Mouse (Mus musculus): ENCODE data around the gene Lsmem1.
"Not testable (repeated sequence)": the region's sequence is repeated elsewhere in the genome, so short reads cannot be mapped to it uniquely, and the experiment has no call there.

The Lsmem1 gene

GRCm38 (mm10) chr12:40214888-40215876 is 15.9 kb upstream of the Lsmem1 start:
- peak in 1 of 2 experiments; percentile 27 for DNase-seq (ENCODE audit: inconsistent age in 2 of 2, low spot score in 1 of 2)

- peak in 1 of 2 experiments; percentile 18 for DNase-seq (ENCODE audit: inconsistent age in 2 of 2, low spot score in 1 of 2)
These were observed 9.8 kb upstream of the Lsmem1 start for GRCm38 (mm10) chr12:40209049-40209448.

- DNase-seq (ENCODE audit: inconsistent age in 2 of 2, low spot score in 1 of 2): peak in 1 of 2 experiments; percentile 33
These were observed 8.6 kb upstream of the Lsmem1 start for GRCm38 (mm10) chr12:40207909-40208308.

- peak in 1 of 2 experiments; percentile 84 for DNase-seq (ENCODE audit: inconsistent age in 2 of 2, low spot score in 1 of 2)
These were observed 3.1 kb upstream of the Lsmem1 start for GRCm38 (mm10) chr12:40202161-40203035.

GRCm38 (mm10) chr12:40200484-40201235 is 1.4 kb upstream of the Lsmem1 start:
- peak in 1 of 2 experiments; percentile 43 for DNase-seq (ENCODE audit: inconsistent age in 2 of 2, low spot score in 1 of 2)

- peak; percentile 64 to 89 for DNase-seq (ENCODE audit: inconsistent age in 2 of 2, low spot score in 1 of 2)
These were observed 609 bp upstream of the Lsmem1 start for GRCm38 (mm10) chr12:40199795-40200402.

- peak in 1 of 2 experiments; percentile 60 for DNase-seq (ENCODE audit: inconsistent age in 2 of 2, low spot score in 1 of 2)
These were observed 863 bp downstream of the Lsmem1 start for GRCm38 (mm10) chr12:40198427-40198826.

GRCm38 (mm10) chr12:40198019-40198418 is 1.3 kb downstream of the Lsmem1 start:
- peak in 1 of 2 experiments; percentile 40 for DNase-seq (ENCODE audit: inconsistent age in 2 of 2, low spot score in 1 of 2)

- no peak for DNase-seq (ENCODE audit: inconsistent age in 2 of 2, low spot score in 1 of 2)
These were observed 1.8 kb downstream of the Lsmem1 start for GRCm38 (mm10) chr12:40197511-40197910.

- no peak for DNase-seq (ENCODE audit: inconsistent age in 2 of 2, low spot score in 1 of 2)
These were observed 13.8 kb downstream of the Lsmem1 start for GRCm38 (mm10) chr12:40185474-40185873.

GRCm38 (mm10) chr12:40177089-40177488 is 22.2 kb downstream of the Lsmem1 start:
- DNase-seq (ENCODE audit: inconsistent age in 2 of 2, low spot score in 1 of 2): peak; percentile 22 to 72

- no peak for DNase-seq (ENCODE audit: inconsistent age in 2 of 2, low spot score in 1 of 2)
These were observed 23.1 kb downstream of the Lsmem1 start for GRCm38 (mm10) chr12:40176158-40176557.

GRCm38 (mm10) chr12:40175171-40175570 is 24.1 kb downstream of the Lsmem1 start:
- not testable (repeated sequence) for DNase-seq (ENCODE audit: inconsistent age in 2 of 2, low spot score in 1 of 2)

- DNase-seq (ENCODE audit: inconsistent age in 2 of 2, low spot score in 1 of 2): no peak
These were observed 27.7 kb downstream of the Lsmem1 start for GRCm38 (mm10) chr12:40171637-40172036.

GRCm38 (mm10) chr12:40169675-40170074 is 29.6 kb downstream of the Lsmem1 start:
- DNase-seq (ENCODE audit: inconsistent age in 2 of 2, low spot score in 1 of 2): no peak

- peak in 1 of 2 experiments; percentile 67 for DNase-seq (ENCODE audit: inconsistent age in 2 of 2, low spot score in 1 of 2)
These were observed 34.7 kb downstream of the Lsmem1 start for GRCm38 (mm10) chr12:40164621-40165020.

GRCm38 (mm10) chr12:40160777-40161176 is 38.5 kb downstream of the Lsmem1 start:
- no peak for DNase-seq (ENCODE audit: inconsistent age in 2 of 2, low spot score in 1 of 2)

- DNase-seq (ENCODE audit: inconsistent age in 2 of 2, low spot score in 1 of 2): no peak
These were observed 45.1 kb downstream of the Lsmem1 start for GRCm38 (mm10) chr12:40154188-40154587.

- DNase-seq (ENCODE audit: inconsistent age in 2 of 2, low spot score in 1 of 2): no peak
These were observed 46.8 kb downstream of the Lsmem1 start for GRCm38 (mm10) chr12:40152353-40153069.

All from adrenal gland, adult (tissue).